Mouse (Mus musculus): ENCODE data around the gene Usp46. TPM values are rescaled to one million over a fixed set of nuclear protein-coding genes. Genes with fewer than 3 reads are reported as not detected.

Usp46 gene
- polyA plus RNA-seq, 1 experiment from 2014 or later = 23.4 TPM

- ATAC-seq (ENCODE audit: low read depth) (peak; percentile 19), DNase-seq (peak; percentile 50)
- H3K4me3 ChIP-seq (replicated peaks) = peak overlapping the region; percentile 88
- peak overlapping the region; percentile 97; the same call in 1 of the 2 replicates for H3K27ac ChIP-seq
- peak overlapping the region; percentile 96 for H3K9ac ChIP-seq
- no peaks in the 10 kb centered on the region for H3K27me3 ChIP-seq
- H3K4me2 ChIP-seq = peak overlapping the region; percentile 96
- no peaks in the 10 kb centered on the region for H3K9me3 ChIP-seq (replicated peaks)
- 2% methylated on average over 18 of the region's 18 CpGs for WGBS (ENCODE audit: insufficient replicate concordance)
- peaks cover under 1% of the 10 kb centered on the region; the same call in 1 of the 2 replicates for H3K36me3 ChIP-seq
- peaks cover 48% of the 10 kb centered on the region for H3K4me1 ChIP-seq (replicated peaks)
These were observed 587 bp upstream of the Usp46 start for GRCm38 (mm10) chr5:74068714-74069321.

GRCm38 (mm10) chr5:74067346-74067745, 885 bp downstream of the Usp46 start:
- ATAC-seq (ENCODE audit: low read depth) (no peak), DNase-seq (no peak)
- Histone ChIP-seq H3K4me1 (replicated peaks) (peaks cover 61% of the 10 kb centered on the region), H3K27me3 (no peaks in the 10 kb centered on the region), H3K4me2 (peak overlapping the region; percentile 96), H3K9ac (peak overlapping the region; percentile 96), H3K4me3 (replicated peaks) (peak overlapping the region; percentile 88), H3K36me3 (peaks cover 4% of the 10 kb centered on the region; the same call in 1 of the 2 replicates), H3K27ac (peak overlapping the region; percentile 97), H3K9me3 (replicated peaks) (no peaks in the 10 kb centered on the region)
- WGBS (ENCODE audit: insufficient replicate concordance) = 8% methylated on average over 4 of the region's 4 CpGs

GRCm38 (mm10) chr5:74066416-74067115, 1.7 kb downstream of the Usp46 start:
- Histone ChIP-seq H3K9ac (peak overlapping the region; percentile 96), H3K9me3 (replicated peaks) (no peaks in the 10 kb centered on the region), H3K4me1 (replicated peaks) (peaks cover 68% of the 10 kb centered on the region), H3K27ac (peak overlapping the region; percentile 97), H3K4me3 (replicated peaks) (peak overlapping the region; percentile 88), H3K4me2 (peak overlapping the region; percentile 96), H3K27me3 (no peaks in the 10 kb centered on the region), H3K36me3 (peaks cover 4% of the 10 kb centered on the region; the same call in 1 of the 2 replicates)
- ATAC-seq (ENCODE audit: low read depth) = no peak
- DNase-seq = no peak
- 28% methylated on average over 12 of the region's 12 CpGs for WGBS (ENCODE audit: insufficient replicate concordance)

- no peaks in the 10 kb centered on the region for H3K27me3 ChIP-seq
- 31% methylated on average over 11 of the region's 11 CpGs for WGBS (ENCODE audit: insufficient replicate concordance)
- peaks cover 4% of the 10 kb centered on the region; the same call in 1 of the 2 replicates for H3K36me3 ChIP-seq
- peak; percentile 84 for DNase-seq
- no peaks in the 10 kb centered on the region for H3K9me3 ChIP-seq (replicated peaks)
- peaks cover 76% of the 10 kb centered on the region for H3K4me1 ChIP-seq (replicated peaks)
- peak overlapping the region; percentile 96 for H3K9ac ChIP-seq
- H3K4me2 ChIP-seq = peak overlapping the region; percentile 96
- H3K4me3 ChIP-seq (replicated peaks) = peak overlapping the region; percentile 88
- peak overlapping the region; percentile 97 for H3K27ac ChIP-seq
- peak; percentile 71 for ATAC-seq (ENCODE audit: low read depth)
These were observed 2.5 kb downstream of the Usp46 start for GRCm38 (mm10) chr5:74065565-74066275.

GRCm38 (mm10) chr5:74064844-74065243, 3.4 kb downstream of the Usp46 start:
- peak overlapping the region; percentile 88 for H3K4me3 ChIP-seq (replicated peaks)
- no peaks in the 10 kb centered on the region for H3K27me3 ChIP-seq
- H3K36me3 ChIP-seq = peaks cover 5% of the 10 kb centered on the region; the same call in 1 of the 2 replicates
- ATAC-seq (ENCODE audit: low read depth) (peak; percentile 52), DNase-seq (peak; percentile 72)
- peak overlapping the region; percentile 97 for H3K27ac ChIP-seq
- WGBS (ENCODE audit: insufficient replicate concordance) = 8% methylated on average over 7 of the region's 7 CpGs
- peaks cover 73% of the 10 kb centered on the region for H3K4me1 ChIP-seq (replicated peaks)
- H3K4me2 ChIP-seq = peak overlapping the region; percentile 96
- H3K9me3 ChIP-seq (replicated peaks) = no peaks in the 10 kb centered on the region
- peak overlapping the region; percentile 96 for H3K9ac ChIP-seq

GRCm38 (mm10) chr5:74063226-74063747, 4.9 kb downstream of the Usp46 start:
- DNase-seq = no peak
- Histone ChIP-seq H3K4me2 (peak overlapping the region; percentile 96), H3K4me3 (replicated peaks) (peak overlapping the region; percentile 88), H3K4me1 (replicated peaks) (peaks cover 65% of the 10 kb centered on the region), H3K9me3 (replicated peaks) (no peaks in the 10 kb centered on the region), H3K36me3 (peaks cover 7% of the 10 kb centered on the region; the same call in 1 of the 2 replicates), H3K27ac (peak overlapping the region; percentile 97), H3K9ac (peak overlapping the region; percentile 96), H3K27me3 (no peaks in the 10 kb centered on the region)
- no peak for ATAC-seq (ENCODE audit: low read depth)
- 39% methylated on average over 5 of the region's 5 CpGs for WGBS (ENCODE audit: insufficient replicate concordance)

- peak overlapping the region; percentile 74 for H3K9ac ChIP-seq
- H3K4me2 ChIP-seq = peak overlapping the region; percentile 96
- H3K4me1 ChIP-seq (replicated peaks) = peaks cover 62% of the 10 kb centered on the region
- no peak for DNase-seq
- no peak for ATAC-seq (ENCODE audit: low read depth)
- WGBS (ENCODE audit: insufficient replicate concordance) = 77% methylated on average over 7 of the region's 7 CpGs
- H3K4me3 ChIP-seq (replicated peaks) = peak overlapping the region; percentile 88
- H3K27me3 ChIP-seq = no peaks in the 10 kb centered on the region
- H3K36me3 ChIP-seq = peaks cover 7% of the 10 kb centered on the region; the same call in 1 of the 2 replicates
- H3K9me3 ChIP-seq (replicated peaks) = no peaks in the 10 kb centered on the region
- H3K27ac ChIP-seq = peak overlapping the region; percentile 97
These were observed 6.0 kb downstream of the Usp46 start for GRCm38 (mm10) chr5:74062266-74062665.

- Histone ChIP-seq H3K4me1 (replicated peaks) (peaks cover 55% of the 10 kb centered on the region), H3K9me3 (replicated peaks) (no peaks in the 10 kb centered on the region), H3K36me3 (peaks cover 10% of the 10 kb centered on the region), H3K27ac (no peak overlapping the region), H3K4me3 (replicated peaks) (no peak overlapping the region), H3K27me3 (no peaks in the 10 kb centered on the region), H3K9ac (0 out of 2 replicates have a peak overlapping the region, but pooled peaks have one; percentile 1), H3K4me2 (peak overlapping the region; percentile 41)
- 82% methylated on average over 18 of the region's 18 CpGs for WGBS (ENCODE audit: insufficient replicate concordance)
- ATAC-seq (ENCODE audit: low read depth) = no peak
- DNase-seq = no peak
These were observed 6.7 kb downstream of the Usp46 start for GRCm38 (mm10) chr5:74061408-74062047.

GRCm38 (mm10) chr5:74052171-74052909, 15.9 kb downstream of the Usp46 start:
- H3K36me3 ChIP-seq = peaks cover 73% of the 10 kb centered on the region
- no peak overlapping the region for H3K4me3 ChIP-seq (replicated peaks)
- no peak for DNase-seq
- no peak overlapping the region for H3K27ac ChIP-seq
- no peak overlapping the region for H3K9ac ChIP-seq
- H3K27me3 ChIP-seq = no peaks in the 10 kb centered on the region
- no peak for ATAC-seq (ENCODE audit: low read depth)
- H3K4me2 ChIP-seq = no peak overlapping the region
- 90% methylated on average over 15 of the region's 15 CpGs for WGBS (ENCODE audit: insufficient replicate concordance)
- H3K9me3 ChIP-seq (replicated peaks) = no peaks in the 10 kb centered on the region
- H3K4me1 ChIP-seq (replicated peaks) = peaks cover 34% of the 10 kb centered on the region

All from liver, embryonic 13.5 days (tissue).